Mouse (Mus musculus) testis, adult 2 months (tissue): ENCODE measurements around the gene Olfr986.

ENCODE experiments used
- CTCF ChIP-seq: fragments of 200-500 bp; IDR thresholded peaks from 2 replicates; pipeline ENCODE4 v1.5.1; 2012; ENCODE audit warnings: low read depth, mild to moderate bottlenecking, inconsistent platforms, low read length, moderate library complexity; ENCODE audit not compliant: control insufficient read depth, insufficient read depth, insufficient replicate concordance
- POLR2A ChIP-seq: fragments of 200-500 bp; IDR thresholded peaks from 2 replicates; pipeline ENCODE4 v1.6.1; 2012; ENCODE audit warnings: low read depth, mild to moderate bottlenecking, inconsistent platforms, low read length, moderate library complexity; ENCODE audit not compliant: control insufficient read depth

- no peak for TF ChIP-seq CTCF
- TF ChIP-seq POLR2A = no peak
Measured at GRCm38 (mm10) chr9:40180620-40181019, at the start of gene Olfr986.
